Mouse (Mus musculus) limb, embryonic 10.5 days (tissue): Measurements from ENCODE around the gene Nup107. TPM values are rescaled to one million over a fixed set of nuclear protein-coding genes. Genes with fewer than 3 reads are reported as not detected.
"Not testable (repeated sequence)": the region's sequence is repeated elsewhere in the genome, so short reads cannot be mapped to it uniquely, and the experiment has no call there.

Experiments
- DNase-seq: peaks from one replicate; pipeline ENCODE4 v3.0.0-alpha.2; 2017; ENCODE audit warnings: low spot score
- H3K27ac ChIP-seq: fragments of 300-500 bp; sonication (generic); 2 replicates; pipeline ENCODE4 v1.5.1; 2016; ENCODE audit warnings: mild to moderate bottlenecking
- H3K27me3 ChIP-seq: fragments of 300-500 bp; sonication (generic); 2 replicates; pipeline ENCODE4 v1.6.1; 2016; ENCODE audit warnings: low read depth, mild to moderate bottlenecking; ENCODE audit not compliant: poor library complexity, severe bottlenecking
- H3K36me3 ChIP-seq: fragments of 300-500 bp; sonication (generic); 2 replicates; pipeline ENCODE4 v1.6.1; 2016; ENCODE audit warnings: mild to moderate bottlenecking, moderate library complexity
- H3K4me1 ChIP-seq: fragments of 300-500 bp; sonication (generic); 2 replicates; pipeline ENCODE4 v1.6.1; 2016
- H3K4me3 ChIP-seq: fragments of 300-500 bp; sonication (generic); 2 replicates; pipeline ENCODE4 v1.5.1; 2016; ENCODE audit warnings: mild to moderate bottlenecking, moderate library complexity
- H3K9me3 ChIP-seq: fragments of 300-500 bp; sonication (generic); replicated peaks from 2 replicates; pipeline ENCODE4 v1.6.1; 2016; ENCODE audit warnings: mild to moderate bottlenecking
- WGBS: fragments of 180-500 bp; shearing (Covaris S2); methylation state at CpG from one replicate; pipeline ENCODE4 v1.1.7; 2016; 5-methylcytosine and 5-hydroxymethylcytosine counted together
- polyA plus RNA-seq: library from polyadenylated mRNA; unstranded; fragments of >200 nt; fragmentation: Nextera tagmentation; extraction: Ambion mirVana; gene quantifications from 2 replicates; pipeline ENCODE4 v1.2.1, GENCODE M21; 2016

The Nup107 gene
- polyA plus RNA-seq, 1 experiment from 2014 or later = 111 TPM

DNA sequence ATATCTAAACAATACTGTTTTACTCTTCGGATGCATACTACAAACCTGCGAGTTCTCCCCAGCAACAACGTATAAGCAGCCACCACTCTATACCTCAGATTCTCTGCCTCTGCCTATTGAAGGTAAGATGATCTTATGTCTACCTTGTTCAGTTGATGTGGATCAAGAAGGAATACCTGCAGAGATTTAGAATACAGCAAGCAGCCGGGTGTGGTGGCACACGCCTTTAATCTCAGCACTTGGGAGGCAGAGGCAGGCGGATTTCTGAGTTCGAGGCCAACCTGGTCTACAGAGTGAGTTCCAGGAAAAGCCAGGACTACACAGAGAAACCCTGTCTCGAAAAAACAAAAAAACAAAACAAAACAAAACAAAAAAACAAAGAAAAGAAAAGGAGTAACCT lies 55.0 kb downstream of the Nup107 start:
- not testable (repeated sequence) for H3K4me3 ChIP-seq, DNase-seq, H3K4me1 ChIP-seq, H3K9me3 ChIP-seq, H3K27ac ChIP-seq, H3K27me3 ChIP-seq
- 97% methylated on average over 8 of the region's 8 CpGs for WGBS
- peaks cover 67% of the 10 kb centered on the region for H3K36me3 ChIP-seq

DNA sequence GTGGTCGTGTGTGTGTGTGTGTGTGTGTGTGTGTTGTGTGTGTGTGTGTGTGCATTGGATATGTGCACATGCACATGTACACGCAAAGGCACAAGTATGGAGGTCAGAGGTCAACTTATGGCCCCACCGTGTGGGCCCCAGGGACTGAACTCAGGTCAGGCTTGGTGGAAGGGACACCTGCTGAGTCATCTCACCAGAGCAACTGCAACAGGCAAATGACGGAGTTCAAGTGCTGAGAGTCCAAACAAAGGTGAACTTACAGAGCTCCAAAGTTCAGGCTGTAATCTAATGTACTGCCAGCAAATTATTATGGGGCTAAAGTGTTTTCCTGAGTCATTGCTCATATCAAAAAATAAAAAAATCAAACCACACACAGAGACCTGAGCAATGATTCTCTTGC lies 55.4 kb downstream of the Nup107 start:
- no peaks in the 10 kb centered on the region for H3K4me1 ChIP-seq
- H3K4me3 ChIP-seq = no peak overlapping the region
- no peak overlapping the region for H3K27ac ChIP-seq
- H3K9me3 ChIP-seq = no peaks in the 10 kb centered on the region
- WGBS = 87% methylated on average over 4 of the region's 4 CpGs
- H3K27me3 ChIP-seq = no peaks in the 10 kb centered on the region
- H3K36me3 ChIP-seq = peaks cover 64% of the 10 kb centered on the region
- DNase-seq = no peak

DNA sequence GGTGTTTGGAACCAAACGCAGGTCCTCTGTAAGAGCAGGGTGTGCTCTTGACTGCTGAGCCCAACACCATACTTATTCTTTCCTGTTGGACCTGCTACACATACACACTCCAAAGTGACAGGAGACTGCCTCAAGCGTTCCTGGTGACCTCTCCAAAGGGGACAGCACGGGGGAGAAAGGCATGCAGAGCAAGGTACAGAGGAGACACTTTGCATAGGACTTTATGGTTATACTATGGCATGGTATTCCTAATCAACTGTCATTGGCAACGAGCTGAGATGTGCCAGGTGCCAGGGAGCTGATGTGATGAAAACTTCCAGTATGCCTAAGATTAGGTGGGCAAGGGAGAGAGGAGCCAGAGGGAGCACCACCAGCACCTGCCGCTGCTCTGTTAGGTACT lies 55.9 kb downstream of the Nup107 start:
- no peak for DNase-seq
- peaks cover 59% of the 10 kb centered on the region for H3K36me3 ChIP-seq
- 96% methylated on average over 5 of the region's 5 CpGs for WGBS
- no peaks in the 10 kb centered on the region for H3K9me3 ChIP-seq
- H3K4me3 ChIP-seq = no peak overlapping the region
- no peak overlapping the region for H3K27ac ChIP-seq
- H3K4me1 ChIP-seq = no peaks in the 10 kb centered on the region
- H3K27me3 ChIP-seq = no peaks in the 10 kb centered on the region

DNA sequence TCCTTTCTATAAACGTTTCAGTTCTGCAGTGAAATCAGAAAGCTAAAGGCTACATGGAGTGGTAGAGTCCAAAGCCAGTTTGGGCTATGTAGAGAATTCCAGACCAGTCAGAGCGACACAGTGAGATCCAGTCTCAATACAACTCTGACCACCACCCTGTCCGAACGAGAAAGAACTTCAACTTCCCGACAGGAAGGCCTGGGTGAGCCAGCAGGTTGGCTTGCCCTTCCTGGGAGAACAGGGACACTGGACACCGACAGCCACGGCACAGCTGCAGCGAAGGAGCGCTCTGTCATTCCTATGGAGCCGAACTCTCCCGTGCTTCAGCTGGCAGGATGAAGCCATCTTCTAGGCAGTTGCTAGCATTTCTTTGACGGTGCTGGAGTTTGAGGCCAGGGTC lies 57.1 kb downstream of the Nup107 start:
- not testable (repeated sequence) for H3K27ac ChIP-seq, H3K9me3 ChIP-seq, H3K4me3 ChIP-seq, H3K27me3 ChIP-seq, H3K4me1 ChIP-seq, DNase-seq
- 94% methylated on average over 12 of the region's 12 CpGs for WGBS
- peaks cover 52% of the 10 kb centered on the region for H3K36me3 ChIP-seq

DNA sequence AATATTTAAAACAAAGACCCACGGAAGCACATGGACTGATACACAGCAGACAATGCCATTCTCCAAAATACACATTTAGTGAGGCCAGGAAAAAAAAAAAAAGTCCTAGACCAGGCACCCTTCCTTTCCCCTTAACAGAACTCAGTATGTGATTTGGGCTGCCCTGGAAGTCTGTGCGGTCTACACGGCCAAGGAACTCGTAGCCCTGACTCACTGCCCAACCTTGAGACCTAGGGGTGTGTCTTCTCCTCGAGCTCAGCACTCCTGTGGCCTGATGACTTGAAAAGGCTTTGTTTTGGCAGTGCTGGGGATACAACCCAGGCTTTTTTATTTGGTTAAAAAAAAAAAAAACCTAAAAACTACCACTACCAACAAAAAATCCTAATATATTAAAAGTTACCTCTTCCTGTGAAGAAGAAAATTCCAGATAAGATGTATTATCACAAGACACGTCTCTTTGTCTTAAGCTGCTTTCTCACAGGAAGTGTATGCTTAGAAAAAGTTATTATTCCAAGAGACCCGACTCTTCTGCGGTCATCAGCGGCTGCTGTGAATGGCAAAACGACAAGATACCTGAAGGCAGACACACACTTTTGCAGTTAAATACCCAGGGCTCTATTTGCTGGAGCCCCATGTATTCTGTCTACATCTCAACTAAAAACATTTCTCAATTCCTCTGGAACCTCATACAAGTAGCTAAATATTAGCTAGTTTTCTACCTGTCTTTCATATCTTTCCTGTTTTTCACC lies 58.2 kb downstream of the Nup107 start:
- H3K27me3 ChIP-seq, H3K9me3 ChIP-seq, H3K4me3 ChIP-seq, H3K4me1 ChIP-seq, DNase-seq, H3K27ac ChIP-seq: not testable (repeated sequence)
- H3K36me3 ChIP-seq = peaks cover 41% of the 10 kb centered on the region
- 89% methylated on average over 9 of the region's 10 CpGs for WGBS

DNA sequence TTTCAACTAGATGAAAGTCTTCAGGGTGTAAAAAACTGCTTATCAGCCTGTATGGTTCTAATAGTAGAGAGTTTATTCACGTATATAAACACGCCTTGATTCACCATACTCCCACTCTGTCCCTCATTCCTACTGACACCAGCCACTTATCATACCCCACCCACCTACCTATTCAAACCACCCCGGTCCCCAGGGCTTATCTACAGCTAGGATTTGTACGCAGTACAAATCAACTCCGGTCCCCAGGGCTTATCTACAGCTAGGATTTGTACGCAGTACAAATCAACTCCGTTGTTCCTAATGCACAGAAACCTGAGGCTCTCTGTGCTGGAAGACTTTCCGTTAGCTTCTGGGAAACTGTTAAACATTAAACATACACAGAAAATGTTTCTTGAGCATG lies 58.9 kb downstream of the Nup107 start:
- not testable (repeated sequence) for H3K27ac ChIP-seq, H3K4me3 ChIP-seq, H3K4me1 ChIP-seq, H3K9me3 ChIP-seq, H3K27me3 ChIP-seq, DNase-seq
- WGBS = 93% methylated on average over 8 of the region's 8 CpGs
- H3K36me3 ChIP-seq = peaks cover 34% of the 10 kb centered on the region

DNA sequence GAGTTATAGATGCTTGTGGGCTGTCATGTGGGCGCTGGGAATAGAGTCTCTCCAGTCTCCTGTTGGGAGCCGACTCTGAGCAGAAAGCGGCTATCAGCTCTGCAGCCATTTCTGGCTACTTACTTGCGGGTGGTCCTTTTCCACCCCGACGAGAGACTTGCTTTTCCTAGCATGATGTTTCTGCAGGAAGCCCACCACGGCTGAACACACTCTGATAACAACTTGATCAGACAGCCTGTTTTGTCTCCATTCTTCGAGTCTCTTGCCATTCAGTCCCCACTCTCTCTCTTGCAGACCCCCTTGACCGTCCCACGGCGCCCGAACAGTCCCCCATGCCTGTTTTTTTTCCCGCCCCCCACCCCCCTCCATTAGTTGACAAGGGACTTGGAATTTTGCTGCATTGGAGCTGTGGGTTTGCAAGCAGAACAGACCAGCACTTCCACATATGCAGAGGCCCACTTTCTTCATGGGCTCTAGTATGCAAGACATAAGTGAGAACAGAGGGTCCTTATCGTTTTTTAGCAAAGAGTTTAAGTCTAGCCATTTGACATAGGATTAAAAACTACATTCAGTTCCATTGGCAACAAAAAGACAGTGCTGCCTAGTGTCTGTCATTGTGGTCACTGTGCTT lies 59.4 kb downstream of the Nup107 start:
- no peaks in the 10 kb centered on the region for H3K9me3 ChIP-seq
- whole genome bisulfite sequencing = 85% methylated on average over 14 of the region's 14 CpGs
- no peaks in the 10 kb centered on the region for H3K4me1 ChIP-seq
- no peak overlapping the region for H3K27ac ChIP-seq
- DNase-seq = no peak
- H3K36me3 ChIP-seq = peaks cover 29% of the 10 kb centered on the region
- no peak overlapping the region for H3K4me3 ChIP-seq
- H3K27me3 ChIP-seq = no peaks in the 10 kb centered on the region

DNA sequence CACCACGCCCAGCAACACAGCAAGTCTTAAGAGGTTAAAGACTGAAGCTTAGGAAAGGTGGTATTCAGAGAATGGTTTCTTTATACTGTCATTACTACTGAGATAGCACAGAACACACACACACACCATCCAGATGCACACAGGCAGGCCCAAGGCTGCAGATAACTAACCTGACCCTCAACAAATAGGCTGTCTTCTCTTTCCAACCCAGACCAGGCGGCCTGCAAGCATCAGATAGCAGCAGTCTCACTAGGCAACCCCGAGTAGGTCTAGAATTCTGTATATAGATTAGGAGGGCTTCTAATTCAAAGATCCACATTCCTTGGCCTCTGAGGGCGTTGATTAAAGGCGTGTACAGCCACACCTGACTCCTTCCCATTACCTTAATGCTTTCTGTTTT lies 60.3 kb downstream of the Nup107 start:
- Histone ChIP-seq H3K4me3 (no peak overlapping the region), H3K27me3 (no peaks in the 10 kb centered on the region), H3K9me3 (no peaks in the 10 kb centered on the region), H3K4me1 (no peaks in the 10 kb centered on the region), H3K27ac (no peak overlapping the region), H3K36me3 (peaks cover 20% of the 10 kb centered on the region)
- 93% methylated on average over 5 of the region's 5 CpGs for WGBS
- no peak for DNase-seq

DNA sequence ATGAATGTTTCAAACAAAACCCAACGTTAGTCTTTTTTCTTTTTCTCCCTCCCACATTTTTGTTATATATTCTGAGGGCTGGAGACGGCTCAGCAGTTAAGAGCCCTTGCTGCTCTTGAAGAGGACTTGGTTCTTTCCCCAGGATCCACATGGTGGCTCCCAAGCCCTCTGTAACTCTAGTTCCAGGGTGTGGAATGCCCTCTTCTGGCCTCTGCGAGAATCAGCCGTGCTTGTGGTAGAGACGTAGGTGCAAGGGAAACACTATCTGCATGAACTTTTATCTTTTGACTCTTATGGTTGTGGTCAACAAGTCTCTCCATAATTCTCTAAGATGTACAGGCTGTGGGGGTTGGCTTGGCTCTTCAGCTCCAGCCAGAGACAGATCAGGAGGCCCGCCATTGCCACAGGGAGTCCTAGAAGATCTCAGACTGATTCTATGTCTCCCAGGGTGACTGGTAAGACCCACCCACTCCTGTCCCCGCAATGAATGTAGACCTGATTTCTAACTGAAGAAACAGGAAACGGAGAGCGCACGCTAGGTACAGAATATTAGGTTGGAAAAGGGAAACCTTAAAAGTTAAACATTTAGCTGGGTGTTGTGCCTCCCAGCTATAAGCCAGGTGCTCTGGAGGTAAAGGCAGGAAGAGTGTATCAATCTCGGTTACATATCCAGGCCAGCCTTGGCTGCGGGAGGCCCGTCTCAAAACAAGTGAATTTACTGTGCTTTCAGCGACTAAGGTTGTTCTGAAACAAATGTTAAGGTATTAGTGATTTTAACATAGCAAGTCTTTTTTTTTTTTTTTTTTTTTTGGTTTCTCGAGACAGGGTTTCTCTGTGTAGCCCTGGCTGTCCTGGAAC lies 61.0 kb downstream of the Nup107 start:
- DNase-seq = no peak
- no peak overlapping the region for H3K4me3 ChIP-seq
- no peaks in the 10 kb centered on the region for H3K27me3 ChIP-seq
- H3K27ac ChIP-seq = no peak overlapping the region
- no peaks in the 10 kb centered on the region for H3K4me1 ChIP-seq
- peaks cover 13% of the 10 kb centered on the region for H3K36me3 ChIP-seq
- no peaks in the 10 kb centered on the region for H3K9me3 ChIP-seq
- WGBS = 59% methylated on average over 15 of the region's 15 CpGs

DNA sequence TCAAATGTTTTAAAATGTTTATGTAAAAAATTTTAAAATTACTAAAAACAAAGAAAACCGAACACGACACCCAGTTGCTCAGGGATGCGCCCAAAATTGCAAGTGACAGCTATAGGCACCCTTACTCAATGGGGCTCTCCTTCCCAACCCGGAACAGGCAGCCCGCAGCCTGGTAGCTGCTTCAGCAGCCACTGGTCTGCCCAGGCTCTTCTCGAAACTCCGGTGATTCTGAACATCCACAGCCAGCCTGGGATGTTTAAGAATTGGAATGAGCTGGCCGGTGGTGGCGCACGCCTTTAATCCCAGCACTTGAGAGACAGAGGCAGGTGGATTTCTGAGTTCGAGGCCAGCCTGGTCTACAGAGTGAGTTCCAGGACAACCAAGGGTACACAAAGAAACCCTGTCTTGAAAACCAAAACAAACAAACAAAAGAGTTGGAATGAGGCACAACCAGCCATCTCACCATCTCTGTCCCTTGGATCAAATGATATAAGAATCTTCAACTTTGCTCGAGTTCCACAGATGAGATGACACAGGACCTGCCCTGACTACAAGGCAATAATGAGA lies 61.8 kb downstream of the Nup107 start:
- 95% methylated on average over 12 of the region's 12 CpGs for WGBS
- Histone ChIP-seq H3K27ac (no peak overlapping the region), H3K4me1 (no peaks in the 10 kb centered on the region)

DNA sequence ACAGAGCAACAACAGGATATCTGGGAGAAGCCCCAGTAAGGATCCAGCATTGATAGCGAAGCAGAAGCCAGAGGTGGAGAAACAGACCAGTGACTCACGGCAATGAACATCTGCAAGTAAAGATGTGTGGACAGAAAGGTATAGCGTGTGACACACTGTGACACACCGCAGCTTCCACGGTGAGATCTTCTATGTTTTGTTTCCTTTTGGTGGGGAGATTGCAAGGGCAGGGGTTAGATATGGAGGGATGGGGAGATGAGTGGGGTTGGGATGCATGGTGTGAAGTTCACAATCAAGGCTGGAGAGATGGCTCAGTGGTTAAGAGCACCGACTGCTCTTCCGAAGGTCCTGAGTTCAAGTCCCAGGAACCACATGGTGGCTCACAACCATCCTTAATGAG lies 62.4 kb downstream of the Nup107 start:
- H3K9me3 ChIP-seq = no peaks in the 10 kb centered on the region
- H3K36me3 ChIP-seq = 0 out of 2 replicates have a peak, but pooled peaks cover 4% of the 10 kb centered on the region
- no peak overlapping the region for H3K4me3 ChIP-seq
- H3K27me3 ChIP-seq = no peaks in the 10 kb centered on the region
- no peak for DNase-seq
- no peak overlapping the region for H3K27ac ChIP-seq
- WGBS = 95% methylated on average over 7 of the region's 7 CpGs
- H3K4me1 ChIP-seq = no peaks in the 10 kb centered on the region

More for the DNA sequence above, 61.8 kb downstream of the Nup107 start:
- no peak overlapping the region for H3K4me3 ChIP-seq
- no peaks in the 10 kb centered on the region for H3K9me3 ChIP-seq
- no peaks in the 10 kb centered on the region for H3K27me3 ChIP-seq
- no peak for DNase-seq
- 0 out of 2 replicates have a peak, but pooled peaks cover 7% of the 10 kb centered on the region for H3K36me3 ChIP-seq

DNA sequence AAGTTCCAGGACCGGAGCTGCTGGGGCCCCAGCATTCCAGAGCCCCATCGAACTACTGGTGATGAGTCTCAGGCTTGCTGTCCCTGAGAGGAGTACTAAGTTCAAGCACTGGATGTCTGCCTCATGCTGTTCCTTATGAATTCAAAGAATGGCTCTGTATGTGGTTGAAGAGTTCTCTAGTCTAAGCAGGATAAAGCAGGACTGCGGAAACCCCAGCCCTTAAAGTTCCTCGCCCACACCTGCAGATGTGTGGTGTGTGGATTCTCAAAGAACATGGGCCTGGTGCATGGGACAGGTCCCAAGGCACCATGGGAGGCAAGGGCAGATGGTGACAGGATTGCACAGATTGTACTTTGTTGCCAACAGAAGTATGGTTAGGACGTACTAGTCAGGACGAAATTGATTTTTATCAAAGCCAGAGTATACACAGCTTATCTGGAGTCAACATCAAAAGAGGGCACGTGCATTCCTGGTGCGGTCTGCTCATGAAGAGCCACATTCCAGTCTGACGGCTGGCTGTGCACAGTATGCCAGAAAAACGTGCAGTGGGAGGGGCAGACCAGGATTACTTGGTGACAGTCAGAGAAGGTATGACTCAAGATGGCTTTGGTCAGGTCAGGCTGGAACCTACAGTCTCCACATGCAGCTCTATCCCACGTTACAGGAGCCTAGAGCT lies 63.2 kb downstream of the Nup107 start:
- 78% methylated on average over 11 of the region's 11 CpGs for WGBS
- Histone ChIP-seq H3K4me1 (no peaks in the 10 kb centered on the region), H3K4me3 (no peak overlapping the region), H3K9me3 (no peaks in the 10 kb centered on the region), H3K27ac (no peak overlapping the region), H3K27me3 (no peaks in the 10 kb centered on the region), H3K36me3 (0 out of 2 replicates have a peak, but pooled peaks cover 3% of the 10 kb centered on the region)
- no peak for DNase-seq
